Mouse (Mus musculus) liver, embryonic 14.5 days (tissue): Measurements from ENCODE around the gene Zmynd8. TPM values are rescaled to one million over a fixed set of nuclear protein-coding genes. Genes with fewer than 3 reads are reported as not detected.

Source experiments
- ATAC-seq: fragments of 200-750 bp; cut with Nextera tagmentation; 2 replicates; pipeline ENCODE4 v1.8.0; 2017; ENCODE audit warnings: moderate number of reproducible peaks, mild to moderate bottlenecking, moderate library complexity; ENCODE audit not compliant: insufficient read depth
- DNase-seq, 3 experiments: peaks; one replicate each; pipeline ENCODE4 v3.0.0-alpha.2; 2012 to 2013; ENCODE audit warnings: low read depth in 3 of 3, low spot score in 3 of 3
- H3K27ac ChIP-seq: fragments of 300-500 bp; sonication (generic); 2 replicates; pipeline ENCODE4 v1.5.1; 2014; ENCODE audit warnings: moderate library complexity, mild to moderate bottlenecking, control low read depth, inconsistent platforms
- H3K27me3 ChIP-seq: fragments of 300-500 bp; sonication (generic); 2 replicates; pipeline ENCODE4 v1.6.1; 2014; ENCODE audit warnings: mild to moderate bottlenecking, low read length, moderate library complexity; ENCODE audit not compliant: control insufficient read depth, insufficient read depth
- H3K36me3 ChIP-seq: fragments of 300-500 bp; sonication (generic); replicated peaks from 2 replicates; pipeline ENCODE4 v1.6.1; 2014; ENCODE audit warnings: low read depth; ENCODE audit not compliant: control insufficient read depth, insufficient read depth
- H3K4me1 ChIP-seq, 2 experiments: fragments of 200-500 bp in 1 of 2; fragments of 300-500 bp in 1 of 2; sonication (generic) in 1 of 2; replicated peaks; 2 replicates each; pipeline ENCODE4 v1.6.1; 2012 to 2014; ENCODE audit warnings: antibody characterized with exemption in 1 of 2, inconsistent platforms in 1 of 2, low read length in 1 of 2; ENCODE audit not compliant: control insufficient read depth in 2 of 2, insufficient read depth in 2 of 2
- H3K4me2 ChIP-seq: fragments of 300-500 bp; sonication (generic); 2 replicates; pipeline ENCODE4 v1.6.1; 2014; ENCODE audit warnings: low read depth, mild to moderate bottlenecking, control low read depth, moderate library complexity
- H3K4me3 ChIP-seq, 2 experiments: fragments of 200-500 bp in 1 of 2; fragments of 300-500 bp in 1 of 2; sonication (generic) in 1 of 2; 2 replicates each; pipeline ENCODE4 v1.5.1; 2012 to 2014; ENCODE audit warnings: low read depth in 2 of 2, low read length in 2 of 2, mild to moderate bottlenecking in 2 of 2, control low read depth in 1 of 2, inconsistent platforms in 1 of 2, moderate library complexity in 1 of 2; ENCODE audit not compliant: insufficient read depth in 1 of 2
- H3K9ac ChIP-seq: fragments of 300-500 bp; sonication (generic); replicated peaks from 2 replicates; pipeline ENCODE4 v1.6.1; 2014; ENCODE audit warnings: mild to moderate bottlenecking, control low read depth, moderate library complexity
- H3K9me3 ChIP-seq: fragments of 300-500 bp; sonication (generic); 2 replicates; pipeline ENCODE4 v1.6.1; 2016; ENCODE audit warnings: low read length, mixed read lengths; ENCODE audit not compliant: control insufficient read depth
- CTCF ChIP-seq: IDR thresholded peaks from 2 replicates; pipeline ENCODE4 v1.5.1; 2016; ENCODE audit warnings: antibody characterized with exemption, low read depth, control low read depth
- EP300 ChIP-seq: IDR thresholded peaks from 2 replicates; pipeline ENCODE4 v1.6.1; 2016; ENCODE audit warnings: antibody characterized with exemption, low read depth
- WGBS: fragments of 180-500 bp; shearing (Covaris S2); extraction: QIAGEN DNeasy Blood & Tissue Kit; methylation state at CpG from one replicate; pipeline ENCODE4 v1.1.7; 2014; ENCODE audit not compliant: insufficient replicate concordance; 5-methylcytosine and 5-hydroxymethylcytosine counted together
- polyA plus RNA-seq, 2 experiments: library from polyadenylated mRNA; depleted of rRNA in 1 of 2; stranded (reverse) in 1 of 2; unstranded in 1 of 2; fragments of >200 nt; fragmentation: Nextera tagmentation in 1 of 2; extraction: Ambion mirVana in 1 of 2; gene quantifications; 2 replicates each; pipeline versions ENCODE4 v1.2.1 to v1.2.3; 2012 to 2014

The Zmynd8 gene
- polyA plus RNA-seq, 2 experiments: 16.3 to 17.7 TPM

DNA sequence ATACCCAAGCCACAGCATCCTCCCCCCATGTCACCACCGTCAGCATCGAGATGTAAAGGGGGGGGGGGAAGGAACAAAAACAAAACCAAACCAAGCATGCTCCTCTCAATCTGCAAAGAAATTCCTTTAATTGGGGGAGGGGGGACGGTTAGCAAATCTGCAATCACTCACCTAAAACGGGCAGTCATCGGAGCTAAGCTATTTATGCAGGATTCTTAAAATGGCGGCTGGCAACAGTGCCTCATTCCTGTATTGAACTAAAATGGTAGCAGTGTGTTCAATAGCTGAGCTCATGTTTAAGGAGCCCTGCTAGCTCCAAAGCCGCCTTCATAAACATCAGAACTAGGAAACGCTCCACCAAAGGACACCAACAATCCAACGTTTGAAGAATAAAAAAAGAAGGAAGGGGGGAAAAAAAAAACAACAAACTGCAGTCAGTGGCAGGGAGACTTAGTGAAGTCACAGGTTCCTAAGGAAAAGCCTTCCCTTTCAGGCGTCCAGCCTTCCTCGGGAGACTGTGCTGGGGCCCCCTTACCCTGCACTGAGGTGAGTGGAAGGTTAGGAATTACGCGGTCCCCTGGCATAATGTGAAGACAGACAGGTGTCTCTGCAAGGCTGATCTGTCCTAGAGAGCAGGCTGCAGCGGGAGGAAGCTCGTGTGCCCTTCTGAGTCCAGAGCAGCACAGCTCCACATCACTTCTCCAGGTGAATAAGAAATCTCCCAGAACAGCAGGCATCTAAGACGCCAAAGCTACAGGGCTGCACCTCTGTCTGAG lies 19.2 kb downstream of the Zmynd8 start:
- Histone ChIP-seq H3K27me3 (no peaks in the 10 kb centered on the region), H3K9me3 (no peaks in the 10 kb centered on the region), H3K4me3 (no peak overlapping the region), H3K9ac (peak overlapping the region; percentile 41), H3K27ac (peak overlapping the region; percentile 6; the same call in 1 of the 2 replicates), H3K36me3 (peaks cover 43% of the 10 kb centered on the region), H3K4me2 (peak overlapping the region; percentile 79), H3K4me1 (peaks cover 26 to 72% of the 10 kb centered on the region in 2 experiments)
- no peak for TF ChIP-seq CTCF
- no peak for TF ChIP-seq EP300
- ATAC-seq (no peak), DNase-seq (no peak)
- 55% methylated on average over 16 of the region's 16 CpGs for WGBS

DNA sequence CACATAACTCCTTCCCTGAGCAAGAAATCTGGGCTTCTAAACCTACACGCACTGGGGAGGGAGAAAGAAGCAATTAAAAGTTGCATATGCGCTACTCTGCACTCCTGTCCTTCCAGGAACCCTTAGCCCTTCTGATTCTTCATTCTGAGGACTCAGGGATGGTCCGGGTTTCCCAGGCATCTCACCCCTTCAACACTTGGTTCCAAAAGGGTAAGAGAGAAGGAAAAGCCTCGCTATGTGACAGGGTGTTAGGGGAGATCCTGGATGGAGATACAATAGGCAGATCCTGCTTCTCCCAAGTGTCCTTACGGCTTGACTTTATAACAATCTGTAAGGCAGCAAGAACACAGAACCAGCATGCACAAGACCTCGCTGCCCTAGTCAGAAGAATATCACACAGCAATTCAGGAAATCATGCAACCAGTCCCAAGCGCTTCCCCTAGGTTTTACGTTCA lies 19.9 kb downstream of the Zmynd8 start:
- 68% methylated on average over 8 of the region's 8 CpGs for WGBS

DNA sequence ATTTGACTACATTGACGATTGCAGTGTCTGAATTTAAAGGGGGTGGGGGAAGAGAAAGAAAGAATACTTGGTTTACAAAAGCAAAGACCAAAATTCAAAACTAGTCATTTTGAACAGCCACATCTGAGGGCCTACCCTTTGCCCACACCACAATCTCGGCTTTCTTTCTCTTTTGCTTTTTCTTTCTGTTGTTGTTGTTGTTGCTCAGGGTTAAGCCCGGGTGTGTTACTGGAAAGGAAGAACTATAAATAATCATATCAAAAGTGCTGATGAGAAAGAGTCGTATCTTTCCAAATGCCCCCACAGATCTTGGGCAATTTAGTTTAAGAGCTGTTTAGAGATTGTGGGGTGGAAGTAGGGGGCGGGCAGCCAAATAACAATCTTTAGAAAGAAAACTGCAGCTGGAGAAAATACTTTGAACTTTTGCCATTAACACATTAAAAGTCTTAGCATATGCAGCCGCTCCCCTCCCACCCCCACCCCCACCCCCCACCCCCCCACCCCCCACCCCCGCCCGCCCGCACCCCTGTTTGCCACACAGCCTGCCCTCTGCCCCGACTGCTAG lies 20.7 kb downstream of the Zmynd8 start:
- Histone ChIP-seq H3K4me1 (peaks cover 23 to 60% of the 10 kb centered on the region in 2 experiments), H3K36me3 (peaks cover 56% of the 10 kb centered on the region), H3K9me3 (no peaks in the 10 kb centered on the region), H3K9ac (no peak overlapping the region), H3K27me3 (no peaks in the 10 kb centered on the region), H3K4me2 (peak overlapping the region; percentile 4; the same call in 1 of the 2 replicates), H3K4me3 (no peak overlapping the region), H3K27ac (no peak overlapping the region)
- ATAC-seq (no peak), DNase-seq (no peak)
- 56% methylated on average over 10 of the region's 10 CpGs for WGBS
- TF ChIP-seq CTCF (no peak), EP300 (no peak)

More for the DNA sequence above, 19.9 kb downstream of the Zmynd8 start:
- peaks cover 23 to 66% of the 10 kb centered on the region in 2 experiments for H3K4me1 ChIP-seq
- H3K27ac ChIP-seq: no peak overlapping the region
- peaks cover 48% of the 10 kb centered on the region for H3K36me3 ChIP-seq
- H3K4me3 ChIP-seq: no peak overlapping the region
- DNase-seq (no peak), ATAC-seq (no peak)
- TF ChIP-seq EP300 (no peak), CTCF (no peak)
- H3K9me3 ChIP-seq: no peaks in the 10 kb centered on the region
- H3K27me3 ChIP-seq: no peaks in the 10 kb centered on the region
- H3K9ac ChIP-seq: no peak overlapping the region
- peak overlapping the region; percentile 28; the same call in 1 of the 2 replicates for H3K4me2 ChIP-seq

DNA sequence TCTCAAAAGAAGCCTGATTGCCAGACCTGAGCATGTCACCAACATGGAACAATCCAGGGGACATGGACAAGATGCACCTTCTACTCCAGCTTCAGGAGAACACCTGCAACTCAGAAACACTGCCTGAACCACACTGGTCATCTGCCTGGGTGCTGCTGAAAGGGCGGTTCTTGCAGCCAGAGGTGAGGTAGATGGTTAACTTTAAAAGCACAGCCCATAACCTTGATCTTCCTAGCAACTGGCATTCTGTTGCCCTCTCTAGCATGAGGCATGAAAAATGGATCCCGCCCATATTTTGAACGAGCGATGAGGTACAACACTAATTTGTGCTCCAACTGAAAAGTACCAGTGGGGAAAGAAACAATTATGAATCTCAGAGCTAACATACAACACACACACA lies 21.6 kb downstream of the Zmynd8 start:
- H3K27ac ChIP-seq: no peak overlapping the region
- WGBS: 73% methylated on average over 4 of the region's 4 CpGs

More for the DNA sequence above, 21.6 kb downstream of the Zmynd8 start:
- no peak for DNase-seq
- no peak overlapping the region for H3K4me3 ChIP-seq
- no peaks in the 10 kb centered on the region for H3K9me3 ChIP-seq
- H3K4me2 ChIP-seq: no peak overlapping the region
- H3K36me3 ChIP-seq: peaks cover 59% of the 10 kb centered on the region
- TF ChIP-seq EP300 (no peak), CTCF (no peak)
- ATAC-seq: no peak
- H3K9ac ChIP-seq: no peak overlapping the region
- peaks cover 16 to 50% of the 10 kb centered on the region in 2 experiments for H3K4me1 ChIP-seq
- no peaks in the 10 kb centered on the region for H3K27me3 ChIP-seq
